Mouse (Mus musculus): Measurements from ENCODE around the gene Scaf1.

GRCm38 (mm10) chr7:44999753-45000152 lies 16.4 kb downstream of the Scaf1 start:
- TF ChIP-seq POLR2A (IDR thresholded peaks at IDR 0.05; ENCODE audit: insufficient read depth, low read depth, low read length) (no peak), CTCF (IDR thresholded peaks at IDR 0.05; ENCODE audit: insufficient read depth, low read depth, low read length) (no peak)
